Mouse (Mus musculus) cerebellum, adult 2 months (tissue): ENCODE results near the gene Dnajb13.
"Not testable (repeated sequence)": the region's sequence is repeated elsewhere in the genome, so short reads cannot be mapped to it uniquely, and the experiment has no call there.

ENCODE experiments used
- CTCF ChIP-seq: fragments of 200-500 bp; IDR thresholded peaks from 2 replicates; pipeline ENCODE4 v1.5.1; 2011; ENCODE audit warnings: low read depth, mild to moderate bottlenecking, control low read depth, low read length, moderate library complexity, borderline replicate concordance; ENCODE audit not compliant: insufficient read depth
- POLR2A ChIP-seq: fragments of 200-500 bp; IDR thresholded peaks from 2 replicates; pipeline ENCODE4 v1.6.1; 2011; ENCODE audit warnings: low read length, control low read depth, borderline replicate concordance; ENCODE audit not compliant: insufficient read depth

GRCm38 (mm10) chr7:100482046-100482445 is 32.7 kb downstream of the Dnajb13 start:
- TF ChIP-seq CTCF, POLR2A: not testable (repeated sequence)
